Mouse (Mus musculus) G1E (cell line): ENCODE measurements around the gene Zdhhc17.

Source experiments
- CTCF ChIP-seq: IDR thresholded peaks from 2 replicates; pipeline ENCODE4 v1.5.1; 2012; ENCODE audit warnings: low read depth, low read length, inconsistent platforms, mixed read lengths
- GATA2 ChIP-seq: IDR thresholded peaks from 2 replicates; pipeline ENCODE4 v1.6.1; 2012; ENCODE audit warnings: low read depth, low read length, inconsistent platforms, borderline replicate concordance
- TAL1 ChIP-seq: conservative IDR thresholded peaks from 2 replicates; pipeline ENCODE4 v1.6.1; 2012; ENCODE audit warnings: low read depth, low read length, inconsistent platforms, mixed read lengths

- TF ChIP-seq CTCF (no peak), GATA2 (no peak), TAL1 (no peak)
These were observed 58.8 kb downstream of the Zdhhc17 start for GRCm38 (mm10) chr10:110951112-110951511.
